Mouse (Mus musculus): ENCODE data around the gene Cdc42bpa. TPM values are rescaled to one million over a fixed set of nuclear protein-coding genes. Genes with fewer than 3 reads are reported as not detected.

Cdc42bpa gene
- total RNA-seq, 2 experiments from 2014 or later = 3.8 to 8.6 TPM

Other genes starting within 250 kb of the Cdc42bpa start
- not detected in 2 replicates for gene Kif28, start 215.2 kb upstream of the Cdc42bpa start, total RNA-seq (2015)
- not detected in 2 replicates for gene Kif28, start 215.2 kb upstream of the Cdc42bpa start, total RNA-seq (2017)
- gene Gm10518, start 157.1 kb upstream of the Cdc42bpa start, total RNA-seq (2015) = 0.29 TPM in 1 of 2 replicates, not detected in the other
- 0.88 TPM in 1 of 2 replicates, not detected in the other for gene Gm10518, start 157.1 kb upstream of the Cdc42bpa start, total RNA-seq (2017)
- gene Ahctf1, start 156.8 kb upstream of the Cdc42bpa start, total RNA-seq (2015) = 60.7 and 77.0 TPM in 2 replicates
- 66.6 and 76.2 TPM in 2 replicates for gene Ahctf1, start 156.8 kb upstream of the Cdc42bpa start, total RNA-seq (2017)
- gene Coq8a, start 239.1 kb downstream of the Cdc42bpa start, total RNA-seq (2015) = 1.3 and 2.6 TPM in 2 replicates
- 7.2 and 8.9 TPM in 2 replicates for gene Coq8a, start 239.1 kb downstream of the Cdc42bpa start, total RNA-seq (2017)

Data from megakaryocyte progenitor cell, adult 5-6 weeks (primary cell).